Mouse (Mus musculus): ENCODE data around the gene Dnajb14. TPM values are rescaled to one million over a fixed set of nuclear protein-coding genes. Genes with fewer than 3 reads are reported as not detected.
"Not testable (repeated sequence)": the region's sequence is repeated elsewhere in the genome, so short reads cannot be mapped to it uniquely, and the experiment has no call there.

Dnajb14 gene
- total RNA-seq, 2 experiments from 2014 or later: 10.9 to 11.0 TPM

DNA sequence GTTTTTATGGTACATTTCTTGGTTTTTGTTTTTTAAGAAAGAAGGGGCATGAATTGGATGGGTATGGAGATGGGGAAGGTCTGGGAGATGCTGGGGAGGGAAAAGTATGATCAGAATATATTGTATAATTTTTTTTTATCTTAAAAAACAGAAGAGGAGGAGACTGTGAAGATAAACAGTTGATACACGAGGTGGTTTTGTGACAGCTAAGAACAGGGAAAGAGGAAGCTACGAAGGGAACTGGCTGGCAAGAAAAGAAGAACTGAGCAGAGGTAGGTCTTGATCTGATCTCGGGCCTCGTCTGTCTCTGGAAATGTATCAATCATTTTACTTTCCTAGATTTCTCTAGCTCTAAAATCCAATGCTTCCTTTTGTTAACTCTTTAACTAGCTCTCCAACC, 80.0 kb downstream of the Dnajb14 start:
- DNase-seq: no peak
- intact Hi-C loops (cut with DNase I): no loop called here

DNA sequence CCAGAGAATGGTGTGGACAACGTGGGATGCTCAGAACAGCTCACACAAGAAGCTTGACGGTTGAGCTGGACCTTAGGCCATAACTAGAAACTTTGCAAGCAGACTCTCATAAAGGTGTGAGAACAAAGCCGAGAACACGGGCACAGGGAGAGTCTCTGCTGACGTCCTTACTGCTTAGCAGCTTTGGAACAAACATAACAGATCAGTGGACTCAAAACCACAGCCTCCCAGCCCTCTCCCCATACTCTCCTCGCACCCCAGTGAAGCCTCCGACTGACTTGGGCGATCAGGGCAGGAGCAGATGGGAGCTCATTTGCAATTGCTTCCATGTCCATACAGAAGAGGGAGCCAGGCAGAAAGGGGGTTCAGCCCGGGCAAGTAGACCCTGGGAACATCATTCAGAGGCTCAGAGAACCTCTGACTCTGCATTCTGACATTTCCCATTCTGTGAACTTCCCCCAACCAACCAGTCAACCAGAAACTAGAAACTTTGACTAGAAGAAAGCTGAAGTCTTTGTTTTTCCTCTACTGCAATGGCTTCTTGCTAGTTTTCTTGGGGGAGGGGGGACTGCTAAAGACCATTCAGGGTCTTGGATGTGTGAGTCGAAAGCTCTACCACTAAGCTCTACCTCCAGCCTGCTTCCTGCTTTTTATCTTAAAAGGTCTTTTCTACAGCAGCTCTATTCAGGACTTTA, 82.9 kb downstream of the Dnajb14 start:
- intact Hi-C loops (cut with DNase I): no loop called here
- no peak for DNase-seq

DNA sequence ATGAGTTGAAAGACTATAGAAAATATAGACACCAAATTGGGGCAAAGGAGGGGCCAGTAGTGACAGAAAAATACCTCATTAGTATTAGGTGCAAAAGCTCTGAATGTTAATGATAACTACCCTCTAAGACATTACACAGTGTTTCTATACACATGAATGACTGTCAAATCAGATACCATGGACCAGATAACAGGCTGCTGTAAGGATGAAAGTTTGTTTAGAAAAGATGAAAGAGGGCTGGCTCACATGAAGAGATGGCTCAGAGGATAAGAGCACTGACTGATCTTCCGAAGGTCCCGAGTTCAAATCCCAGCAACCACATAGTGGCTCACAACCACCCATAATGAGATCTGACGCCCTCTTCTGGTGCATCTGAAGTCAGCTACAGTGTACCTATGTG, 83.8 kb downstream of the Dnajb14 start:
- intact Hi-C loops (cut with DNase I); DNase-seq: not testable (repeated sequence)

DNA sequence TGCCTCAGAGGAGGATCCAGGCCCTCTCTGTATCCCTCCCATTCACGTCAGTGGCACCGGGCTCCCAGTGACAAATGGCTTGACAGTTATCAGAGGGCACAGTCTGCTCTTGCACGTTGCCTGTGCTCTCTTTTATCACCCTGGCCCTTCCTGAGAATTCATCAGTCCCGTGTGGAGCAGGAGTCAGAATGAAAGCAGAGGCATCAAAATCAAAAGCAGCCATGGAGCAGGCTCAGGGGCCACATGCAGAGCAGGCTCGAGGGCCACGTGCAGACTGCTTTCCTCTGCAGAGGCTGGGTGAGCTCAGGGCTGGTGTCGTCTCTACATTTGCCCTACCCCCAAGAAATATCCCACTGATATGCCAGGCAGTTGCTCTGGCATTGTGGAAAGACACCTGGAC, 84.3 kb downstream of the Dnajb14 start:
- DNase-seq: no peak
- intact Hi-C loops (cut with DNase I): no loop called here

DNA sequence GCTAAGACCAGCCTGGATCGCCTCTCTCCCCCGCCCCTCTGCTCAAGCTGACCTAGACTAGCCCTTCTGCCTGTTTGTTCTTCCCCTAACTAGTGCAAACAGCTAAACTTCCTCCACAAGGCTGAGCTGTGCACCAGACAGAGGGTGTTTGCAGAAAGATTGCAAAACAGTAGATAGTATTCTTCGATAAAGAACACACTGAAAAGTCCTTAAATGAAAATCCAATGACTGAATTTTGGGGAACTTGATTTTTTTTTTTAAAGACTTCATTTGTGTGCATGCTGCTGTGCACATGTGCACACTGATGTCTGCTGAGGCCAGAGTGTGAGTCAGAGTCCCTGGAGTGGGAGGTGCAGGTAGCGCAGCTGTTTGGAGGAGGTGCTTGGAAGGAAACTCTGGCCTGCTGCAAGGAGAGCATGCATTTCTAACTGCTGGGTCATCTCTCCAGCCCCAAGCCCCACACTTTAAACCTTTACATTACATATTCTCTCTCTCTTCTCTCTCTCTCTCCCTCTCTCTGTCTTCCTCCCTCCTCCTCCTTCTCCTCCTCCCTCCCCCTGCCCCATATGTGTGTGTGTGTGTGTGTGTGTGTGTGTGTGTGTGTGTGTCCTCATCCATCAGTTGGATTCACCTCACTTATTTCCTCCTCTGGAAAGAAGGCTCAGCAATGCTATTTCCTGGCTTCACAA, 84.9 kb downstream of the Dnajb14 start:
- intact Hi-C loops (cut with DNase I): no loop called here
- DNase-seq: peak; percentile 44 to 47

DNA sequence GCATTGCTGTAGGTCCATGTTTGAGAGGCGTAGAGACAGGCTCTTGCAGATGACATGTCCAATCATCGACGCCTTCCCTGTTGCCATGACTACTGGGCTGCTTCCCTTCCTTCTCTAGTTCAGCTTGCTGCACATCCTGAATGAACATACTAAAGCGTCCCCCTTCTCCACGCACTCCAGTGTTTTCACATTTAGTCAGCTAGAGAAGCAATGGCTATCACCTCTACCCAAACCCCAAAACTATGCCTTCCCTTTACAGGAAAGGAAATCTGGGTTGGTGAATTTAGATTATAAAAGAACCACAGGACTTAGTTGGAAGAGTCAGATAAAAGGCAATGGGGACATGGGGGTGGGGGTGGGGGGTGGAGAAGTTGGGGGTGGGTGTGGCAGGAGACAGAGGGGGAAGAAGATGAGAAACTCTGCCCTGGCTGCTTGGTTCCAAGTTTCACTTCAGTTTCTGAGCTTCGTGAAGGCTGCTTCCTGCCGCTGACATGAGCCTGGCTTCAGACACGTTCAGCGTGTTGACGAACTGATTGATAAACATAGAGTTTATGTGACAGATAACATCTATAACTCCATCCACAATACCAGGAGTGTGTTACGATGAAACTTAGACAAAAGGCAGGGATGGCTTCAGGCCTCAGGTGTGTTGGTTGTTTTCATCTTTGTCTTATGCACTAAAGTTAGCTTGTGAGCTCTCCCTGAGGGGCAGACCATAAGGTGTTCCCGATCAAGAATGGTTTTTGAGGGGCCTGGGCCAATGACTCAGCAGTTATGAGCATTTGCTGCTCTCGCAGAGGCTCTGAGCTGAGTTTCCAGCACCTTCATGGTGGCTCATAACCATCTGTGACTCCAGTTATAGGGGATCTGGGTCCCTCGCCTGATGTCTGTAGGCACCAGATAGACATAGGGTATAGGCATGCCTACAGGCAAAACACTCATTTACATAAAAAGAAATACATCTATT, 85.7 kb downstream of the Dnajb14 start:
- intact Hi-C loops (cut with DNase I): no loop called here
- peak; percentile 33 to 60 for DNase-seq

DNA sequence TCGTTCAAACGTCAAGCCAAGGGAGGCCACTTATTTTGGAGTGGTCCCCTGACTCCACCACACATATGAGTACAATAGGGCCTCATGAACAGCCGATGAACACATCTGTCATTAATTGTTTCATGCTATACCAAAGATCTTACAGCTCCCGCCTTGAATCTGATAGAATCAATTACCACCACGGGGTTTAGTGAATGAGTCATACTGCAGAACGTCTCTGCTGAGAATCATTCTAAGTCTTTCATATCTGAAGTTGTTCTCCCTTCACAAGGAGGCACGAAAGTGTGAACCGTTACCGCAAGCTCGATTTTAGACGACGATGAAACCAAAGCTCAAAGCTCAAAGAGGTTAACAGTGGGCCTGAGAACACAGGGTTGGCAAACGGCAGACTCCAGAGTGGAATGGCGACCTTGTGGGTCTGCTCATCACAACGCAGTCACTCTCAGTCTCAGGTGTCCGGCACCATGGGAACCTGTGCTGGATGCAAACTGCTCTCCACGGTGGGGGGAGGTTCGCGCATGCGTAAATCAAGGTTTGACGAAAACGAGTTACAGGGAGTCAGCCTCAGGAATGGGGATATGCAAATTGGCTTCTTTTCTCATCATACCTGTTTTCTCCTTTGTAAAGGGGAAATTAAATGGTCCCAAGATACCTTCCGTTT, 86.9 kb downstream of the Dnajb14 start:
- no peak for DNase-seq
- intact Hi-C loops (cut with DNase I): no loop called here

DNA sequence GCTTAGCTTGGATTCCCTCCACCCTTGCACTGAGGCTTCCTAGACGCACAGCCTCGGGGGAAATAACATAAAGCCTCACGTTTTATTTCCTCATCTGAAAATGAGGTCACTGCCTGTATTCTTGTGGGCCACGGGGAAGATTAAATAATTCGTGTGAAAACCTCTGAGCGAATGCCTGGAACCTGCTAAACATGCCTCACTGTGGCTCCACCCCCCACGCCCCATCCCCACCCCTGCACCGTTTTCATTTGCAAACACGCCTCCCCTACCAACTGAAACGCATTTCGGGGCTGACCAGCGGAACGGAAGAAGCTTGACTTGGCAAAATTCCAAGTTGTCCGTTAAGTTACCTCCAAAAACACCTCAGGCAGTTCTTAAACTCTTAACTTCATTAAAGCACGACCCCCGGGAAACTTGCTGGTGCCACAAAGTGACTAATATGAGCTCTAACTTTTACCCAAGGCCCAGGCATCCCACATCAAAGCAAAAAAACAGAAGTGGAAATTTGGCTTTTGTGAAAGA, 88.1 kb downstream of the Dnajb14 start:
- DNase-seq: no peak
- intact Hi-C loops (cut with DNase I): no loop called here

DNA sequence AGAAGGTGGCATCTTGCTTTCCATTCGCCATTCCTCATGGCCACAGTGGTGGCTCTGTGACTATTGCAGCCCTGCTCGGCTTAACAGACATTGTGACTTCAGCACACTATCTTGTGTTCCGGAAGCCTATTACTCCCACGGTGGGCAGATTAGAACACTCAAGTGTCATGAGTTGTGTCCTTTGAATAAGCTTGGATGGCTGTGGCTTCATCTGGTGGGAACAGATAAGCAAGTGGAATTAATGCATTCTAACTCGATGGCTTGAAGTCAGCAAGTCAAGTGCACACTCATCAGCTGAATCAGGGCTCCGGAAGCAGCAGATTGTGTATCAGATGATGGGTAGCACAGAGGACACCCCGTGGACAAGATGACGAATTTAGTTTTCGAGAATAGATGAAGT, 90.4 kb downstream of the Dnajb14 start:
- intact Hi-C loops (cut with DNase I): no loop called here
- DNase-seq: no peak

DNA sequence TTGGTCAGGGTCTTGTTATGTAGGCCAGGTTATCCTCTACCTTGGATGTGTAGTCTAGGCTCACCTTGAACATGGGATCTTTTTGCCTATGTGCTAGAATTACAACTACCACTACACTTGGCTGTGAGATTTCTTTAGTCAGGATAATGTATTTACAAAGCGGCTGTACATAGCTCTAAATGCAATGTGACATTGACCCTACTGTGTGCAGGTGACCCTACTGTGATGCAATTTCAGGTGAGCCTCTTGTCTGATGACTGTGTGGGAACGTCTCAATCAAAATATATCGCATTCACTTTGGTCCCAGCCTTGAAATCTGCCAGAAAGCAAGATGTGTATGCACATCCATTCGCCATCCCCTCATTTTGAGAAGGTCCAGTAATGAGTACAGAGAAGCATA, 90.9 kb downstream of the Dnajb14 start:
- intact Hi-C loops (cut with DNase I): no loop called here
- no peak for DNase-seq

DNA sequence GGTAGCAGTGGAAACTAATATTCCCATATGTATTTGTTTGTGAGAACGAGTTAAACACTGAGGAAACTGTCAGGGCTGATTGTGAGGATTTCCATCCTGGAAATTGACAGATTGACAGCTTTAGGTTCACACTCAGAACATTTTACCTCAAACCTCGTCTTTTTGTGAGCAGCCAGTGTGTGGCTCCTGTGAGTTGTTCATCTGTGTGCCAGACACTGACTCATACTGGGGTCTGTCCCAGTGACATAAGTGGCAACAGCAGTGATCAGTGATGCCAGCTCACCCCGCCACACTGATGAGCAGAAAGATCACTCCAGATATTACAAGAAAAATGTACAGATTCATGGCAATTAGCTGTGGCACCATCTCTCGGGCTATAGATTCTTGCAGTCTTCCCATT, 92.0 kb downstream of the Dnajb14 start:
- intact Hi-C loops (cut with DNase I): no loop called here
- DNase-seq: no peak

DNA sequence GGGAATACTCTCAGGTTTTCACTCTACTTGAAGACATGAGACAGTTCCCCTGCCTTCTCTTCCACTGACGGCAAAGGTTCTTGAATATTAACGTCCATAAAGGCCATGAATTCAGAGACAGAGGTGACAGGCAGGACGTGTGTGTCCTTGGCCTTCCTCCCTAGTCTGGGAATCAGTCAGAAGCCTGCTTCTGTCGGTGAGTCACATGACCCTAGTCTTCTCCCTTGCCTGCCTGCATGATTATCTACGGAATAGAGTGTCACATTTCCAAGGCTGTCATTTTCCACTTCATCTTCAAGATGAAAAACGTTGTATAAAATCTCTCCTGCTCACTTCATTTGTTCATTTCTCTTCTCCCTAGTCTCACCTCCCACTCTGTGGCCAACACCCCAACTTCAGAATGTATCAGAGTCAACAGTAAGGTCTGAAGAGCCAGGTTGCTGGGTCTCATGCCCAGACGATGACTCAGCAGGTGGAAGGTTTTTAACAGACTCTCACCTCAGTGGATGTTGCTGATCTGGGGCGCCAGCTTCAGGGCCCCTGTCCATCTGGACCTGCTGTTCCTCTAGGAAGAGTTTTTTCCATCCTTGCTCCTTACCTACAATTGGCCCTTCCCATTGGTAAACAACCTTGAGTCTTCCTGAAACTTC, 94.4 kb downstream of the Dnajb14 start:
- intact Hi-C loops (cut with DNase I): no loop called here
- no peak for DNase-seq

DNA sequence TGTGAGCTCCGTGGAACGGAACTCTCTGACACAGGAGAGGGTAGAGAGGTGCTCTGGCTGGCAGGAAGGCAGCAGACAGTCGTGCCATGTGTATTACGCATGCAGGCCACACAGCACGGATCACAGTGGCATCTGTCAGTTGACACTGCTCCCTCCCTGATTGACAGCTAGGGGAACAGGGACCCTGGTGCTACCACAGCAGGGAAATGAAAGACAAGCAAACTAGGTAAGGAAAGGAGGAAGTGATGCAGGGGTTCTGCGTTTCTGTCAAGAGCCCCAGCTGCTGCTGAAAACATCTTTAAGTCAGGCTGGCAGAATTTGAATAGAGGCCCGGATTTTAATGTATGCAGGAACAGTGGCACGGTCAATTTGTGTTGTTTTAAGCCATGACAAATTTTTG, 96.0 kb downstream of the Dnajb14 start:
- DNase-seq: no peak
- intact Hi-C loops (cut with DNase I): no loop called here

DNA sequence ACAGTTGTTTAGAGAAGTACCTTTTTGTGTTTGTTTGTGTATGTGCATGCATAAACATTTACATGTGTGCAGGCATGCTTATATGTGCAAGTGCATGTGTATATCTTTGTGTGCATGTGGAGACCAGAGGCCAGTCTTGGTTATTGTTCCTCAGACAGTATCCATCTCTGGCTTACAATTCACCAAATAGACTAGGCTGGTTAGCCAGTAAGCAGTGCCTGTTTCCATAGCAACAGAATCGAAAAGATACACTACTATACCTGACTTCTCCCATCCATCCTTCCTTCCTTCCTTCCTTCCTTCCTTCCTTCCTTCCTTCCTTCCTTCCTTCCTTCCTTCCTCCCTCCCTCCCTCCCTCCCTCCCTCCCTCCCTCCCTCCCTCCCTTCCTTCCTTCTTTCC, 96.5 kb downstream of the Dnajb14 start:
- DNase-seq; intact Hi-C loops (cut with DNase I): not testable (repeated sequence)

Other genes starting within 250 kb of the Dnajb14 start
- gene Ddit4l, start 246.1 kb upstream of the Dnajb14 start, total RNA-seq (2021): 1 to 10 TPM in 1 of 2 experiments, under 1 TPM in 1; 0.98 to 1.3 TPM
- gene Gm21962, start 196.2 kb upstream of the Dnajb14 start, total RNA-seq (2021): not detected
- gene H2afz, start 3.2 kb upstream of the Dnajb14 start, total RNA-seq (2021): 10 to 100 TPM; 80.2 to 99.5 TPM
- gene Lamtor3, start 50.8 kb downstream of the Dnajb14 start, total RNA-seq (2021): 10 to 100 TPM; 88.9 to 90.3 TPM
- 1 to 10 TPM; 3.8 to 5.0 TPM for gene Dapp1, start 113.9 kb downstream of the Dnajb14 start, total RNA-seq (2021)
- 10 to 100 TPM; 51.9 to 53.7 TPM for gene 1110002E22Rik, start 197.4 kb downstream of the Dnajb14 start, total RNA-seq (2021)
- under 1 TPM; 0.85 to 0.93 TPM for gene Gm5105, start 199.7 kb downstream of the Dnajb14 start, total RNA-seq (2021)